Mouse (Mus musculus): ENCODE measurements at regions not wholly inside any gene's neighbourhood (a gene's known extent, or its start where the extent isn't known, plus 50 kb on each side); places are given as distances from the start of the nearest gene placed in this dataset.
A peak's percentile ranks its signal among the peaks of the same experiment; 100 is the strongest.

GRCm38 (mm10) chr11:31748275-31748815 lies 76.7 kb upstream of the Bod1 start:
- no peak for ATAC-seq

GRCm38 (mm10) chr11:31751274-31751673 lies 79.6 kb upstream of the Bod1 start:
- ATAC-seq: no peak

- no peak for ATAC-seq
Observed at GRCm38 (mm10) chr11:31753211-31753610, 81.5 kb upstream of the Bod1 start.

- ATAC-seq: no peak
Observed at GRCm38 (mm10) chr11:31753711-31754161, 82.1 kb upstream of the Bod1 start.

GRCm38 (mm10) chr11:31754416-31754815 lies 82.7 kb upstream of the Bod1 start:
- ATAC-seq: no peak

- ATAC-seq: no peak
Observed at GRCm38 (mm10) chr11:31755858-31756257, 84.2 kb upstream of the Bod1 start.

- ATAC-seq: no peak
Observed at GRCm38 (mm10) chr11:31756355-31757145, 84.9 kb upstream of the Bod1 start.

GRCm38 (mm10) chr11:31759868-31760765 lies 88.4 kb upstream of the Bod1 start:
- ATAC-seq: peak; percentile 96

GRCm38 (mm10) chr11:31763856-31764255 lies 92.2 kb upstream of the Bod1 start:
- ATAC-seq: no peak

- ATAC-seq: no peak
Observed at GRCm38 (mm10) chr11:31766296-31766695, 94.6 kb upstream of the Bod1 start.

- ATAC-seq: no peak
Observed at GRCm38 (mm10) chr11:31767727-31768495, 96.2 kb upstream of the Bod1 start.

GRCm38 (mm10) chr11:31769804-31770654 lies 98.3 kb upstream of the Bod1 start:
- ATAC-seq: no peak

- no peak for ATAC-seq
Observed at GRCm38 (mm10) chr11:31770881-31771280, 99.2 kb upstream of the Bod1 start.

- no peak for ATAC-seq
Observed at GRCm38 (mm10) chr11:31771491-31772439, 100.1 kb upstream of the Bod1 start.

- ATAC-seq: no peak
Observed at GRCm38 (mm10) chr11:31777531-31777930, 94.5 kb upstream of the Cpeb4 start.

GRCm38 (mm10) chr11:31778766-31779165 lies 93.2 kb upstream of the Cpeb4 start:
- no peak for ATAC-seq

- ATAC-seq: no peak
Observed at GRCm38 (mm10) chr11:31779267-31779666, 92.7 kb upstream of the Cpeb4 start.

GRCm38 (mm10) chr11:31780969-31781368 lies 91.0 kb upstream of the Cpeb4 start:
- no peak for ATAC-seq

GRCm38 (mm10) chr11:31781605-31782004 lies 90.4 kb upstream of the Cpeb4 start:
- no peak for ATAC-seq

- ATAC-seq: no peak
Observed at GRCm38 (mm10) chr11:31783506-31784063, 88.4 kb upstream of the Cpeb4 start.
